Mouse (Mus musculus) cerebellum, adult 2 months (tissue): ENCODE measurements around the gene Phc2.

Source experiments
- CTCF ChIP-seq: fragments of 200-500 bp; IDR thresholded peaks from 2 replicates; pipeline ENCODE4 v1.5.1; 2011; ENCODE audit warnings: low read depth, mild to moderate bottlenecking, control low read depth, low read length, moderate library complexity, borderline replicate concordance; ENCODE audit not compliant: insufficient read depth
- POLR2A ChIP-seq: fragments of 200-500 bp; IDR thresholded peaks from 2 replicates; pipeline ENCODE4 v1.6.1; 2011; ENCODE audit warnings: low read length, control low read depth, borderline replicate concordance; ENCODE audit not compliant: insufficient read depth

DNA sequence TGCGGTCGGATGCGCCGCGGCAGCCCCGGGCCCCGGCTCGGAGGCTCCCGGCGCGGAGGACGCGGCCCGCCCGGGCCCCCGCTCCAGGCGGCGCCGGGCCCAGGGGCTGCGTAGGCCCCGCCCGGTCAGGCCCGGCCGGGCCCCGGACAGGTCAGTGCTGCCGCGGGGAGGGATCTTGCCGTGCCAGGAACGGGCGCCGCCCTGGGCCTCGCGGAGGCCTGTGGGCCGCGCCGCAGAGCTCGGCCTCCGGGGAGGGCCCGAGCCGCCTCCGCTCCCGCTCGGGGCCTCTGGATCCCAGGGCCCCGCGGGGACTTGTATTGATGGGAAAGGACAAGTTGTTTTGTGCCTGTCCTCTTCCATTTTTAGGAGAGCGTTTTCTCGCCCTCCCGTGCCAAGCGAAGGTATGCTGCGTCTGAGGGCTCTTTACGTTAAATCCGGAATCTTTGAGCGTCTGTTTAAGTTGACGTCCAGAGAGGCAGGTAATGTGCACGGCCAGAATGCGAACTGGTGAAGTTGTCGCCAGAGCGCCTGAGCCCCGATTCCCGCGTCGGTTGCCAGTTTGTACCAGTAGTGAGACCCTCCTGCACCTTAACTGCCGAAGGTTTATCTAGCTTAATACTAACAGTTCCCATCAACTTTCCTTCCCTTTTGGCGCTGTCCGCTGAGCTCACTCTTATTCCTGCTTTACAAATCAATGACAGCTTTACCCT is 73.4 kb downstream of the Phc2 start:
- TF ChIP-seq CTCF (no peak), POLR2A (no peak)
